Mouse (Mus musculus): ENCODE measurements at regions not wholly inside any gene's neighbourhood (a gene's known extent, or its start where the extent isn't known, plus 50 kb on each side); places are given as distances from the start of the nearest gene placed in this dataset.

DNA sequence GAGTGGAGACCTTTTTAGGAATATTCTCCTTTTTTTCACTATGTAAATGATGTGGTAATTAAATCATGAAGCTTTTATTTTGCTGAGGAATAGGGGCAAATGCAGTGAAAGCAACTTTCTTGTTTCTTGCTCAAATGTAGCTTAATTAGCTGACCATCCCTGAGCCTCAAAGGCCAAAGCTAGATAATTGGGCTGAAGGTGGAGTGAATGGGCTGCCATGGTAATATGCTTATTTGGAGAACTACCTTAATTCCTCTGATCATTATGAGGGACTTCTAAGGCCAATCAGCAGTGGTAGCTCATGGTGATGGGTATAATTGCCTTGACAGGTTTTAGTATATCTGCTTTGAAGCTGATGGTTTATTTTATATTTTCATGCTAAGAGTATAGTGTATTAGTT lies 702.5 kb upstream of the Alcam start:
- H3K4me3 ChIP-seq: no peak overlapping the region
- intact Hi-C loops (cut with DNase I): no loop called here
- DNase-seq (ENCODE audit: extremely low spot score in 1 of 2, low spot score in 2 of 2): no peak
- H3K27ac ChIP-seq: no peak overlapping the region
- TF ChIP-seq CTCF (IDR thresholded peaks at IDR 0.05): no peak

DNA sequence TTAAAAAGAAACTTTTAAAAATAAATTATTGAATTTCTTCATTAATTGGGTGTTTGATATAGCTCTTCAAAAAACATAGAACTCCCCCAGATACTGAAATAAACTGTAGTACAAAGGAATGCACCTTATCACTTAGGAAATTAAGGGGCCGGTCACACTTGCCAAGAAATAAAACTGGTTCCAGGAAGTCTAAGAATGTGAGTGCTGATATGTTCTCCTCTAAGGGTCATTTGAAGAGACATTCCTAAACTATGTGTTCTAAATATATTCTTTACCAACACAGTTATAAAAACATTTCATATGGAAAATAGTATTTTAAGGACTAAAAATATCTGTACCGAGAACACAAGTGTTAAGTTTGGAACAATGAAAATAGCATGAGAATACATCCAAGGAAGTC lies 676.8 kb upstream of the Alcam start:
- intact Hi-C loops (cut with DNase I): no loop called here
- DNase-seq (ENCODE audit: extremely low spot score in 1 of 2, low spot score in 2 of 2): no peak
- TF ChIP-seq CTCF (IDR thresholded peaks at IDR 0.05): no peak
- Histone ChIP-seq H3K27ac (no peak overlapping the region), H3K4me3 (no peak overlapping the region)

DNA sequence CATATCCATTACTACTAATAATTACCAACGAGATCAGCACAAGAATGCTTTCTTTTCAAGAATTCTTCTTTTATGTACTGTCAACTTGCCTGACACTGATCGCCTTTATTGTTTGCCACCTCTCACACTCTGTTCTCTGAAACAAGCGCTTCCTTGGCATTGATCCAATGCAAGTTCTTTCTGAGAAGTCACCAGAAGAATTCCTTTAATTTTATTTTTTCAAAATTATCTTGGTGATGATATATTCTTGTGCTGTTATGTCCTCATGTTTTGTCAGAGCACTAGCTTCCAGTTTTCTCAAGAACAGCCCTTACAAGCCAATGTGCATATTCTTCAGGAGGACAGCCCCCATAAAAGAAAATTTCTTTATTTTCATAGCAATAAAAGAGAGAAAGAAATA lies 654.9 kb upstream of the Alcam start:
- Histone ChIP-seq H3K4me3 (no peak overlapping the region), H3K27ac (no peak overlapping the region)
- intact Hi-C loops (cut with DNase I): no loop called here
- no peak for DNase-seq (ENCODE audit: extremely low spot score in 1 of 2, low spot score in 2 of 2)
- no peak for TF ChIP-seq CTCF (IDR thresholded peaks at IDR 0.05)

DNA sequence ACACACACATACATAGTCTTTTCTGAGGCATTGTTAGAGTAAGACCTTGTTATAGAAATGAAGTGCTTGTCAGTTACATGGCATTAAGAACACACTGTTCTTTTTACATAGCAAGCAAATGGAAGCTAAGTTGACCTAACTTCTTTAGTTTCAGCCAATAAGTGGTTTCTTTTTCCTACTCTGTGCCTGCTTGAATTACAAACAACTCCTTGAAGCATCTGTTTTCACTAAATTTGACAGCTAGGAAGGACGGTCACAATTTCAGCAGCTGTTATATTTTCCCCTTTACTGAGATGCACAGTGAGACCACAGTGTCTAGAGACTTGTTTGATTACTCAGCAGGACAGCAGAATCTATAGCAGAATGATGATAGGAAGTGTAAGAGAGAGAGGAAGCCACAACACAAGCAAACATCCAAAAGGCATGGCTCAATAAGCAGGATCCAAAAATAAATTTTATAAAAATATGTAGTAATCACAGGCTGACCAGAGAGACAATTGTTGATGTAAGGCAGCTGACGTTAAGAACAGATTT lies 641.6 kb upstream of the Alcam start:
- intact Hi-C loops (cut with DNase I): no loop called here
- no peak overlapping the region for H3K4me3 ChIP-seq
- no peak for DNase-seq (ENCODE audit: extremely low spot score in 1 of 2, low spot score in 2 of 2)
- no peak for TF ChIP-seq CTCF (IDR thresholded peaks at IDR 0.05)
- H3K27ac ChIP-seq: no peak overlapping the region

DNA sequence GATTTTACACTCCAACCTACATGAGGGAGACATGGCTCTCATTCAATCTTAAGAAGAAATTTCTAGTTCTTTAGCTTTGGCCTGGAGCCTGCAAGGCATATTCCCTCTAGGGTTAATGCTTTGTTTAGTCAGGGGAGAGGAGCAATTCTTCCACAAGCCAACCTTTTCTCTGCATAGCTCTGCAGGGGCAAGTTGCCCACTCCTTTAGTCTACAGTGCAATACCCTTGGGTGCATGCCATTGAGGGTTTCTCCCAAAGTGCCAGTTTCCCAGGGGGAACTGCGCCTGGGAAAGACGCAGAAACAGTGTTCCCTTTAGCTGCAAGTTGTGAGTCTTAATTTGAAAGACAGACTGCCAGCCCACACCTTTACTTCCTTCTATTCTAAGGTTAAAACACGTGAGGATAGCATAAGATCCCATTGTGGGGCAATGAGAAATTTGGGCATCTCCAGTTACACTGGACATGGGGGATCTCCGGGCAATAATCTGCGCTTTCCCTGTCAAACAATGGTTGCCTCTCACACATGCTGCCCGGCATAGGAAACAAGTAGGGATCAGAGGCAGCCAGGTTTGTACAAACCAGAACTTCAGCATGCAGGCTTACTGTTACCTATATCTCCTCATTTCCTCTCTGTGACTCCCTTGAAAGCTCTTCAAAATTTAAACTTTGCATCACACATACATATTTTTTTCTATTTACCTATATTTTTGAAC lies 620.1 kb upstream of the Alcam start:
- intact Hi-C loops (cut with DNase I): no loop called here
- no peak overlapping the region for H3K4me3 ChIP-seq
- no peak for TF ChIP-seq CTCF (IDR thresholded peaks at IDR 0.05)
- no peak overlapping the region for H3K27ac ChIP-seq
- DNase-seq (ENCODE audit: extremely low spot score in 1 of 2, low spot score in 2 of 2): no peak

DNA sequence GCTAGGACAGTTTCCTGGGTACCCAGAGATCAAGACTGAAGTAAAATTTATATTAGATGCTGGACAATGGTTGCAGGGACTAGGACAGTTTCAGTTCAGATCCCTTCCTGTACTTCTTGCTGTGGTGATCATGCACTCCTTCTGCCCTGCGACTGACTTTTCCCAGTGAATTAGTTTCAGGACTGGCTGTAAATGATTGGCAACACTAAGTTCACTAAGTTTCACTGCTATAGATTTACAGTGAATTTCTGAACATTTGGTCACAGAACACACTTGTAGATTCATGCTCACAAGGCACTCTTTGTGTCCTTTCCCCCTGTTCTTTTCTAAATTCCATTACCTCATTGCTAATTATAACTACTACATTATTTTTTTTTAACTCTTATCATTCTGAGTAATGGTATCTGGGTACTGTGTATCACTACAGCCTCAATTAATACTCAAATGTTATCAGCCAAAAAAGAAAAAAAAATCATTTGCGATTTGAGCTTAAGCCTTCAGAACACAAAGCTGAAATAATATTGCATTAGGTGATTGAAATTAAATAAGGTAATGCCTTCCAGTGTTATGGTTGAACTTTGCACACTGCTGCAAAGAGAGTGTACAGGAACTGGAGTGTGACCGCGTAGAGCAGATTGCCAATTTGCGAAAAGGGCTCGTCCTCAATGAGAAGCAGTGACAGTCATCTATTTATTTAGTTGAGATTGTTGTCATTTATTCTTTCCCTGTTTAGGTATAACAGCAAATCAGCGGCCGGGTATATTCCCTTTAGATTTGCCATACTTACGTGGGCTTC lies 618.2 kb upstream of the Alcam start:
- H3K4me3 ChIP-seq: no peak overlapping the region
- DNase-seq (ENCODE audit: extremely low spot score in 1 of 2, low spot score in 2 of 2): no peak
- TF ChIP-seq CTCF (IDR thresholded peaks at IDR 0.05): no peak
- H3K27ac ChIP-seq: no peak overlapping the region
- intact Hi-C loops (cut with DNase I): no loop called here

DNA sequence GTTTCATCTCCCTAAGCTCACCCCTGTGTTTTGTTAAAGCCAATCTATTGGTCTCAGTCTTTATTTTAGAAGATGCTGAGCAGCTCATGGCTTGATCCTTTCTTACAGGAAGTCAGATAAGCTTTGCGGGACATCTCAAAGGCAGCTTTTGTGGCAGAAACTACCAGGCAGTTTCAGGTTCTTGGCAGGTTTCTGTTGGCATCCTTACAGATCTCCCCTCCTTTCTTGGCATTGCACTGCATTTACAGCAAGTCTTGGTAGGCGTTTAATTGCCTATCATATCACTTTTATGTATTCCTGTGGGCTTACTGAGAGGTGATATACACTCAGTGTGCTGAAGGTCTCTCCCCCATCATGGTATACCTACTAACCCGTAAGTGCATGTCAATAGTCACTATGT lies 610.3 kb upstream of the Alcam start:
- DNase-seq (ENCODE audit: extremely low spot score in 1 of 2, low spot score in 2 of 2): no peak
- Histone ChIP-seq H3K4me3 (no peak overlapping the region), H3K27ac (no peak overlapping the region)
- intact Hi-C loops (cut with DNase I): no loop called here
- no peak for TF ChIP-seq CTCF (IDR thresholded peaks at IDR 0.05)

DNA sequence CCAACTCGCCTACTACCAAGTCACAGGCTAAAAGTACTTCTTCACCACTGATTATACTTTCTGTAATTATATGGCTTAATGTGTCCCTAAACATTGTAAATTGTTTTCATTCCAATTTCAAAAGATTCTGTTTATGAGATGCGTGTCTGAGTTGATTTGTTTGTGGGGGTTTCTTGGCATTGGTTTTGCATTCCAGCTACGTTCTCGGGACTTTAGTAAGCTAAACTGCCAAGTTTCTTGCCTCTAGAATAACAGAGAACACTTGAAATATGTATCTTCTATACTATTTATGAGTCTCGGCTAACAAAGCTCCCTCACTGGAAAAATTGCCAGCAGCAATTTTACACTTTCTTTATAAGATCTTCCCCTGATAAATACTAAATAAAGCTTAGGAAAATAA lies 609.2 kb upstream of the Alcam start:
- no peak overlapping the region for H3K27ac ChIP-seq
- H3K4me3 ChIP-seq: no peak overlapping the region
- DNase-seq (ENCODE audit: extremely low spot score in 1 of 2, low spot score in 2 of 2): no peak
- intact Hi-C loops (cut with DNase I): no loop called here
- no peak for TF ChIP-seq CTCF (IDR thresholded peaks at IDR 0.05)

DNA sequence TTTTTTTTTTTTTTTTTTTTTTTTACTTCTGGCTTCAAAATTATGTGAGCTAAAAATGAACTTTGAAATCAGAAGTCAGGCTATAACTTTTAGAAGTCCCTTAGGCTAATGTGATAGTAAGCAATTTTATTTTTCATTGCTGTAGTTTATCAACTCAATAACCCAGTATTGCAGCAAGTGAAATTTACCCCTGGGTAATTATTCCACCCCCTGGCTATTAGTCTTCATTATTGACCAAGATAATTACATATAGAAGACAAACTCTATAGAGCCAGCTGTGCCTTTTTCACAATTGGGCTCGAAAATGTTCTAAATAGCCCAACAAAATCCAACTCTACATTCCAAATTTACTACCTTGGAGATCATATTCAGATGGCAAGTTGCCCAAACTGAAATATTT lies 572.2 kb upstream of the Alcam start:
- intact Hi-C loops (cut with DNase I): no loop called here
- no peak for TF ChIP-seq CTCF (IDR thresholded peaks at IDR 0.05)
- Histone ChIP-seq H3K27ac (no peak overlapping the region), H3K4me3 (no peak overlapping the region)
- DNase-seq (ENCODE audit: extremely low spot score in 1 of 2, low spot score in 2 of 2): no peak

DNA sequence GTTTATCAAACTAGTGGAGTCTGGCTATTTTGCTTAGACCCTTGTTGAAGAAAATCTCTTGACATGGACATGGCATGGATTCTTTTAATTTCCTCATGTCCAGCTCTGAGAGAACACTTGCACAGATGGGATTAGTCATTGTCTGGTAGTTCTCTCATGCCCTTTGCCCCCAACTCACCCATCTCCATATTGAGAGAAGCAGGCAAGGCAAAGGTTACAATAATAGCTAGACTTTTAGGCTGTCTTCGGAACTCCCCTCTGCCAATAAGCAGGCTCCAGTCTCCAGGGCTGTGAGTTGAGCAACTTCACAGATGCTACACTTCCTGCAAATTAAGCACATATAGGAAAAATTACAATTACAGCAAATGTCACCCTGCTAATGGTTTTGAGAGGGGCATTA lies 558.0 kb upstream of the Alcam start:
- Histone ChIP-seq H3K4me3 (no peak overlapping the region), H3K27ac (no peak overlapping the region)
- intact Hi-C loops (cut with DNase I): no loop called here
- no peak for DNase-seq (ENCODE audit: extremely low spot score in 1 of 2, low spot score in 2 of 2)
- TF ChIP-seq CTCF (IDR thresholded peaks at IDR 0.05): no peak

DNA sequence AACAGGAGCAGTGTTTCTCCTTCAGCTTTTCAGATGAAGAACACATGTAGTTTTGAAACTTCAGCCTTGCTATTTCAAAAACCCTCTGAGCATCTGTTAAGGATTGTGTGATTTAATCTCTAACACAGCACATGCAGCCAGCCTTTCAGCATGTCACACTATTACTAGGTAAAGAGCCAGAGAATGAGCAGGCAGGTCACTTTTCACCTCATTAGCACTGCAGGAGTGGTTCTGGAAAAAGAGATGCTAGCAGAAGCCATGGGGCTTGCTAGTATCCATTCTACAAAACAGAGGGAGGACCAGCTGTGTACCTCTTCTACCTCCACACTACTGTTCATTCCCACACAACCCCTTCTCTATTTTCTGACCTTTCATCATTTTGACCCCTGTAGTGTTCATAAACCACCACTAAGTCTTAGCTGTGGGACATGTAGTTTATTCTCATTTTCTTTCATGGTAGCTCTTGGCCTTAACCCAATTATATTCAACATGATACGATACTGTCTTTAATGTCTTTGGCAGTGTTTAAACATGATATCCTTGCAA lies 535.1 kb upstream of the Alcam start:
- intact Hi-C loops (cut with DNase I): no loop called here
- TF ChIP-seq CTCF (IDR thresholded peaks at IDR 0.05): no peak
- H3K27ac ChIP-seq: no peak overlapping the region
- H3K4me3 ChIP-seq: no peak overlapping the region
- DNase-seq (ENCODE audit: extremely low spot score in 1 of 2, low spot score in 2 of 2): no peak

DNA sequence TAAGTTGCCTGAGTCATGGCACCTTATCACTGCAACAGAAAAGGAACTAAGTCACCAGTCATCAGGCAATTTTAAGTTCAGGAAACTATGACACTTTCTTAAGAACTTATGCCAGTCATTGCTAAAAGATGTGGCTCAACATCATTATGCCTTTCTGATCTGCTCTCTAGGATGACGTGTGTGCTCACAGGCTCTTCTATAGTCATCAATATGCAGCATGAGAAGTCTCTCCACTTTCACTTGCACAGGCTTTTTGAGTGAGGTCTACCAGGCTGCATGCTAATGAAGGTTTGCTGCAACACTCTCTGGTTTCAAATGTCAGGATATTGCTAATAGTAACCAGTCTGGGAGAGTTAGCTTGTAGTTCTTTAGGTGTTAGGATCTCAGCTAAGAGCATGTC lies 530.5 kb upstream of the Alcam start:
- no peak overlapping the region for H3K27ac ChIP-seq
- TF ChIP-seq CTCF (IDR thresholded peaks at IDR 0.05): no peak
- intact Hi-C loops (cut with DNase I): no loop called here
- H3K4me3 ChIP-seq: no peak overlapping the region
- DNase-seq (ENCODE audit: extremely low spot score in 1 of 2, low spot score in 2 of 2): no peak

Data from left cerebral cortex, adult 2 months (tissue).